Mouse (Mus musculus): Measurements from ENCODE around the gene Hist1h3b.
A peak's percentile ranks its signal among the peaks of the same experiment; 100 is the strongest.

Hist1h3b gene

GRCm38 (mm10) chr13:23772561-23773313, 20.7 kb downstream of the Hist1h3b start:
- DNase-seq (ENCODE audit: inconsistent age in 2 of 2, low spot score in 1 of 2): peak in 1 of 2 experiments; percentile 53

- no peak for DNase-seq (ENCODE audit: inconsistent age in 2 of 2, low spot score in 1 of 2)
Measured at GRCm38 (mm10) chr13:23778339-23778738, 26.3 kb downstream of the Hist1h3b start.

GRCm38 (mm10) chr13:23779025-23779424, 27.0 kb downstream of the Hist1h3b start:
- DNase-seq (ENCODE audit: inconsistent age in 2 of 2, low spot score in 1 of 2): no peak

- DNase-seq (ENCODE audit: inconsistent age in 2 of 2, low spot score in 1 of 2): peak; percentile 31 to 78
Measured at GRCm38 (mm10) chr13:23792520-23792919, 40.5 kb downstream of the Hist1h3b start.

DNA sequence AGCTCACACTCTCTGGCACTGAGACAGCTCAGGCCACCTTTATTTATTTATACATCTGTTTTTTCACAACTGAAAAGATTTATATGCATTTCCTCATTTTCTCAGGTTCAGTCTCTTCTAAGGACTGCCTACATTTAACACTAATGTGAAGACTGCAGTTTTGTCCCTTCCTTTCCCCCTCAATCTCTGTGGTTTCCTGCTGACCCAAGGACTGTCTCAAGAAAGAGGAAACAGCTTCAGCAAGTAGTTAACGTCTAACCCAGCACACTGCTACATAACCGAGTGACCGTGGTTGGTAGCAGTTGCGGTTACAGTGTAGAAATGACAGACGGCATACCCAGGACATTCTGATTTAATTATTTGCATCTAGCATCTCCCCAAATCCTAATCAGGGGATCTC, 47.3 kb downstream of the Hist1h3b start:
- DNase-seq (ENCODE audit: inconsistent age in 2 of 2, low spot score in 1 of 2): no peak
